Mouse (Mus musculus): ENCODE data around the gene Slc48a1.

The Slc48a1 gene

GRCm38 (mm10) chr15:97825941-97826587, 47.7 kb downstream of the Slc48a1 start:
- DNase-seq (ENCODE audit: low spot score in 2 of 2) = no peak

GRCm38 (mm10) chr15:97826588-97827261, 48.4 kb downstream of the Slc48a1 start:
- no peak for DNase-seq (ENCODE audit: low spot score in 2 of 2)

DNA sequence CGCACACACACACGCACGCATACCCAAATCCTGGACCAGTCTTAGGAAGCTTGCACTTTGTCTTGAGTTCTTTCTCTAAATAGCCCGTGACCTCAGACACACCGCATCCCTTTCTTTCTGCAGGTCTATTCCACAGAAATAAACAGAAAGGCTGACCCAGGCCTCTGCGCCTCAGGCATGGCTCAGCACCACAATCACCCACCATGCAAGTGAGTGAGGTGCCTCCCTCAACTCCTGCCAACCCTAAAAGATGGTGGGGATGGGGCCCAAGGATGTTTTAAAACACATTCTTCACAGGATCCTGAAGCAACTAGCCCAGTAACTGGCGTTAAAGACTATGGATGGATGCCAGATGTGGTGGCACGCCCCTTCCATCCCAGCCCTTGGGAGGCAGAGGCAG, 49.1 kb downstream of the Slc48a1 start:
- no peak for DNase-seq (ENCODE audit: low spot score in 2 of 2)

- no peak for DNase-seq (ENCODE audit: low spot score in 2 of 2)
Observed at GRCm38 (mm10) chr15:97828221-97828842, 50.0 kb downstream of the Slc48a1 start.

DNA sequence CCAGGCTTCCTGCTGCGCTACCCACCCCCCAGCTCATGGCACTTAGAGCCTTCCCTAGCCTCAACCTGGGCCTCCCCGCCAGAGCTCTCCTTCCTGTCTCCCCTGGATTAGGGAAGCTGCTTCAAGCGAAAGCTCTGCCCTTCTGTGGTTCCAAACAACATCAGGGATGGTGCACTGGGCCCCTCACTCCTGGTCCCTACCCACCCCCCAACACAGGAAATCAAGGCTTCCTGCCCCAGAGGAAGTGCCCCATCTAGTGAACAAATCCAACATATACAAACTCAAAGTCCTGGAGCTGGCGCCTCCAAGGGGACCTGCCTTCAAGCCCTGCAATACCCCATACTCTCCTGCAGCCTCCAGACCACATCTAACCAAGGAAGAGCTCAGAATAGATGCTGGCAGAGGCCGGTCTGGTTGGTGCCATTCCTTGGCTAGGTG, 50.6 kb downstream of the Slc48a1 start:
- no peak for DNase-seq (ENCODE audit: low spot score in 2 of 2)

DNA sequence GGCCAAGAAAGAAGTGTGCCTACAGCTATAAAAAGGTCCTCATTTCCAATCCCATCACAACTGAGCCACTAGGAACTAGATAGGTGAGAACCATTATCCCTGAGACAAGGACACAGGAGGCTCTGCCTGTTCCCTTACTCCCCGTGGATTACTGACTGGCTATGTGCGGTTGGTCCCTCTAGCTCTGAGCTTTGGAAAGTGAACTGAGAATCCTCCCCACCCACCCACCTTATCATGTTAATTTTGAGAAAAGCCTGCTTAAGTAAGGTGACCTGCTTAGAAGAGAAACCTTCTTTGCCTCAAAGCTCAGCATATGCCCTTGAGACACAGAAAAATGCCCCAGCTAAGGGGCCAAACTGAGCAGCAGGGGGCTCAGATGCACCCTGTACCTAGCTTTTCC, 51.1 kb downstream of the Slc48a1 start:
- no peak for DNase-seq (ENCODE audit: low spot score in 2 of 2)

GRCm38 (mm10) chr15:97830253-97830787, 52.0 kb downstream of the Slc48a1 start:
- DNase-seq (ENCODE audit: low spot score in 2 of 2) = no peak

GRCm38 (mm10) chr15:97830788-97831241, 52.5 kb downstream of the Slc48a1 start:
- DNase-seq (ENCODE audit: low spot score in 2 of 2) = peak in 1 of 2 experiments; percentile 54

- peak; percentile 51 to 62 for DNase-seq (ENCODE audit: low spot score in 2 of 2)
Observed at GRCm38 (mm10) chr15:97831242-97831986, 53.1 kb downstream of the Slc48a1 start.

GRCm38 (mm10) chr15:97831987-97832640, 53.8 kb downstream of the Slc48a1 start:
- DNase-seq (ENCODE audit: low spot score in 2 of 2) = no peak

- no peak for DNase-seq (ENCODE audit: low spot score in 2 of 2)
Observed at GRCm38 (mm10) chr15:97832764-97833479, 54.6 kb downstream of the Slc48a1 start.

- no peak for DNase-seq (ENCODE audit: low spot score in 2 of 2)
Observed at GRCm38 (mm10) chr15:97836153-97836893, 58.0 kb downstream of the Slc48a1 start.

DNA sequence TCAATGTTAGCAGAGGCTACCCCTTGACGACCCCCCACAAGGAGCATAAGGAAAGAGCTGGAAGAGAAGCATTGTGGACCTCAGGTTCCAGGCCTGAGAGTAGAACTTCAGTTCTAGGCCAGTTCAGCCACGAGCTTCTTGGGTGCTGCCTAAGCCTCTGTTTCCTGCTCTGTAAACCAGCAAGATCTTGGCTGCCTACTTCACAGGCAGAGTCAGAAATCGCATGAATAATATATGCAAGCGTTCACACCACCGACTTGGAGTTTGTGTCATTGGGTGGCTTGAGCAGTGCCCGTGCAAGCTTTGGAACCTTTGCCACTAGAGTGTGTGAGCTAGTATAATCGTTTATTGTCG, 58.6 kb downstream of the Slc48a1 start:
- no peak for DNase-seq (ENCODE audit: low spot score in 2 of 2)

- DNase-seq (ENCODE audit: low spot score in 2 of 2) = peak in 1 of 2 experiments; percentile 51
Observed at GRCm38 (mm10) chr15:97837491-97838061, 59.3 kb downstream of the Slc48a1 start.

DNA sequence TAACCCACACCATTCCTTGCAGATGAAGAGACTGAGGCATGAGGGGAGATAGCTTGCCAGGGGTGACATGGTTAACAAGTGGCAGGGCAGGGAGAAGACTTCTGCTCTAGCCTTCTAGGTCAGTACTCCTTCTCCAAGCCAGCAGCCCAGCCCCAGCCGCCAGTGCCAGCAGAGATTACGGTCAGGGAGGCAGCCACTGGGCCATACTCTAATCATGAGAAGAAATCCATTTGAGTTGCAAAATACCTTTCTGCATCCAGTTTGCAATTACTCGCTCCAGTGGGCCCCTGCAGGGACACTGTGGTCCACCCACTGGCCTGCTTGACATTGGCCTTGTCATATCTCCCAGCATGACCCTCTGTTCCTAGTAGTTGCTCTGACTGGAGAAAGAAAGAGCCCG, 60.1 kb downstream of the Slc48a1 start:
- no peak for DNase-seq (ENCODE audit: low spot score in 2 of 2)

DNA sequence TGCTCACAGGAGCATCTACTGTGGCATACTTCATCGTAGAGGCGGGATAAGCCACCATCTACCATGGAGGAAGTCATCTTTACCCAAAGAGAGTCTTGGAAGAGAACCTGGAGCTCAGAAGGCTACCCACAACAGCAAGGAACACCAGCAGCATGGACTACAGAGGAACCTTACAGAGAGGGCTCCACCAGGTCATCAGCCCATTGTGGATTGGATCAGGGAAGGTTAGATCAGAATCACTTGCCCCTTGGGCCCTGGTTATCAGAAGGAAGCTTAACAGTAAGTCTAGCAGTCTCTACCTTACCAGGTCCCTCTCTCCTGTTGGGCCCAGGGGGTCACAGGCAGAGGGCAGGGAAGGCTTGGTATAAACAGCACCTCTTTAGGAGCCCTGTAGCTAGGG, 60.7 kb downstream of the Slc48a1 start:
- no peak for DNase-seq (ENCODE audit: low spot score in 2 of 2)

GRCm38 (mm10) chr15:97839473-97839872, 61.2 kb downstream of the Slc48a1 start:
- DNase-seq (ENCODE audit: low spot score in 2 of 2) = no peak

- DNase-seq (ENCODE audit: low spot score in 2 of 2) = peak in 1 of 2 experiments; percentile 46
Observed at GRCm38 (mm10) chr15:97839991-97840455, 61.7 kb downstream of the Slc48a1 start.

GRCm38 (mm10) chr15:97840781-97841180, 62.5 kb downstream of the Slc48a1 start:
- DNase-seq (ENCODE audit: low spot score in 2 of 2) = no peak

DNA sequence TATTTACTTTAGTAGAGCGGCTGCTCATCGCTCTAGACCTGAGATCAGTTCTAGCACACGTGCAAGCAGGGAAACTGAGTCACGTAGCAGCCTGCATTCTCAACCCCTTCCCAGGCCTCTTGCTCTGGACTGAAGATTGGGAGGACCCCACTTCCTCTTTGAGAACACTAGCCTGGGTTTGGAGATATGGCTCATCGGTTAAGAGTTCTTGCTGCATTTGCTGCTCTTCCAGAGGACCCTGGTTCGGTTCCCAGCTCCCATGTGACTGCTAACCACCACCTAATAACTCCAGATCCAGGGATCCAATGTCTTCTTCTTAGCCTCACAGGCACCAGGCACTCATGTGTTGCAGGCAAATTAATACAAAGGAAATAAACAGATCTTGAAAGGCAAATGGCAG, 63.1 kb downstream of the Slc48a1 start:
- DNase-seq (ENCODE audit: low spot score in 2 of 2) = no peak
